Mouse (Mus musculus) induced T-regulatory cell, adult 2 months (primary cell): ENCODE results near the gene Col4a1.

Experiments
- DNase-seq: peaks from one replicate; pipeline ENCODE4 v3.0.0-alpha.2; 2012; ENCODE audit warnings: low read depth

Gene Col4a1

DNA sequence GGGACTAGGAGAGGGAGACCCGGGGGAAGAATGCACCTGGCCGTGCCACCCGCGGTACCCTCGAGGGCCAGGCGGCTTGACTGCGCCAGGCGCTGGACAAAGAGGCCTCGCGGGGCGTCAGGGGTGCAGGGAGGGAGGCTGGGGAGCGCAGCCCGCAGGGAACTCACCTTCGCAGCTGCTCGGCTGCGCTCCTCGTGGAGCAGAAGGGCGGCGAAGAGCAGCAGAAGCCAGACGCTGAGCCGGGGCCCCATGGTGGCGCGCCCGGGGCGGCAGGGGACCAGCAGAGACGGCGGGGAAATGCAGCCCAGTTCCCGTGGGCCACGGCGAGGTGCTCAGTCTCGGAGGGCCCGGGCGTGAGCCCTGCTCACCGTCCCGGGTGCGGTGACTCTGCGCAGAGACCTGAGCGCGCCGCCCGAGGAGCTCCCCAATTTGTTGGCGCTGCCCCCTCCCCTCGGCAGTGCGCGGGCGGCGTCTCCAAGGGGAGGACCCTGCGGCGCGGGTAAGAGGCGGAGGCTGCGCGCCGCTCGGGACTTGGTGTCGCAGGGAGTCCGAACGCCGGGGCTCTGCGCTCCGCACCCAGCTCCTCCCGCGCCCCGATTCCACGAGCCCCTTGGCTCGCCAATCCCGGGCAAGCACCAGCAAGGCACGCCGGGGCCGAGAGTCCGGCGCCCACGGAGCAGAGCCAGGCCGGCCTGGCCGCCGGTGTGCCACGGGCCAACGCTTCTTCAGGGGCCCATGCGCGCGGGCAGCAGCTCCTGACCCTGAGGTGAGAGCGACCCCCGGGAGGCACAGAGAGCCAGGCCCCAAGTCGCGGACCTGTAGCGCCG is at the start of gene Col4a1, which contains the start of gene Col4a2:
Col4a1 (minus strand) TSS at position 478 of the 827 bp plus-strand sequence.
Col4a2 (plus strand) TSS at position 457 of the 827 bp plus-strand sequence.
- DNase-seq = no peak

DNA sequence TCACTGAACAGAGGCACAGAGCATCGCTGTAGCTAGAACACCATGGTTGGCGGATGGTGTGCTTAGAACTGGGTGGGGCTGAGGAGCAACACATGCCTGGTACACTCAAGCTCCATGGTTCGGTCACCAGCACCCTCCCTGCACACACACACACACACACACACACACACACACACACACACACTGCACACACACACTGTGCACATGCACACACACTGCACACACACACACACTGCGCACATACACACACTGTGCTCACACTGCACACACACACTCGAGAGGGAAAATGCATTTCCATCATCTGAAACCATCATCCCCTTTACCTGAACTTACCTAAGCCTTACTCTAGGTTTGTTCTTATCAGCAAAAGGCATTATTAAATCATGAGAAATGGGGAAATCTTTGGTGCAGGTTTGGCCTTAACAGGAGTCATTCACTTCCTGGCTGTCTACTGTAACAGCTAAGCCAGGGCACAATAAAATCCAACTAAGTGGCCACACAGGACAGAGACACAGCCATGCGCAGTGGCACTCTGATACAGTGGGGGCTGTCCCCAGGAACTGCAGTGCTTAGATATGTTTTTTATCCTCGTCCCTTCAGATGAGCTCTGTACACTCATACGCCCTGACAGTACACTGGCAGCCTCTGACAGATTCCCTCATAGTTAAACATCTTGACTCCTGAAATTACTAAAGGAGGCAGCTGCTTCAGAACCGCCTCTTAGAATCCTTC is 49.1 kb upstream of the Col4a1 start:
- no peak for DNase-seq

DNA sequence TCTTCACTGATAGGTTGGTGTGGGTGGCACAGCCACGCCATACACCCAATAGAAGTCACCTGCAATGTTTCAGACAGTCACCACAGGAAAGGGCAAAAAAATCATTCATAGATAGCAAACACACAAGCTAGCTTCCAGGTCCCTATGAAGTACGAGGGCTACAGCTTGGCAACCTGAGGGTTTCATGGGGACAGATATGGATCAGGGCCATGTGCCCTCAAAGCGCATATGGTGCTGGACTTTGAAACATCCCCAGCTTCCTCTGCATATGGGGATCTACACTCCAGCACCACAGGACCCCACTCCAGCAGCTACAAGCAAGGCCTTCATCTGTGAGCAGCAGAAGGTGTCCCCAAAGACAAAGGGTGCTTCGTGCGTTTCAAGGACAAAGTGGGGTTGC is 47.2 kb upstream of the Col4a1 start:
- no peak for DNase-seq

DNA sequence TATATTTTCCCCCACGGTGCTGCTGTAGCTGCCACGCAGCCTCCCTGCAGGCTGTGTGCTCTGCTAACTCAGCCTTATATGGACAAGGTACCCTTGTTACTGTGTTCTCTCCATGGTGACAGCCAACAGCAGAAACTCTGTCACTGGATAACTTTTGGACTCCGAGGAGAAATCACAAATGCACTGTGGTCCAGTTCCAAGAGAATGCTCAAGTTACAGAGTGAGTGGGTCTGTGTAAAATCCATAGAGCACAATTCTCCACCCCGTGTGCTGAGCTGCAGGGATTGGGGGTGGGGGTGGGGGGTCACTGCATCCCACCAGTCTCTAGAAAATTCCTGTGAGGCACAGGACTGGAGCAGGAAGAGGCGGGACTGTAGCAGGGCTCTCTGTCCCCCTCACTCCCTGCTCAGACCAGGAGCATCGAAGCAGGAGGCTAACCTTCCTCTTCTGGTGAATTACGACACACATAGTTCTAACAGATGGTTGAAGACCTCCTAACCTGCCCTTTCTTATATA is 45.4 kb upstream of the Col4a1 start:
- no peak for DNase-seq

DNA sequence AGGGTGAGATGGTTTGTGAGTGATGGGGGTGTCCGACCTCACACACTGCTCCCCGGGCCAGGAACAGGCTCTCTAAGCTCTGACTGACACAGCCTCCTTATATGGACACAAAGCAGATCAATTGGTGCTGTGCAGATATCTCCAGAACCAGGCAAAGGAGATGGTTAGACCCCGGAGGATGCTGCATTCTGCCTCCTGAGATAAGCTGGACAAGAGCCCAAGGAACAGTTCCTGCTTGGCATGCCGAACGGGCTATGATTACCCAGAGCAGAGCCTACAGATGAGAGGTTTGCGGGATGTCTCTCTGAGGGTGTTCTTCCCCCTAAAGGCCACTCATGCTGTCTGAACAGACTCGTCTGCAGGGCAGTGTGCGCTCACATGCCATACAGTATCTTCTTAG is 44.1 kb upstream of the Col4a1 start:
- no peak for DNase-seq

DNA sequence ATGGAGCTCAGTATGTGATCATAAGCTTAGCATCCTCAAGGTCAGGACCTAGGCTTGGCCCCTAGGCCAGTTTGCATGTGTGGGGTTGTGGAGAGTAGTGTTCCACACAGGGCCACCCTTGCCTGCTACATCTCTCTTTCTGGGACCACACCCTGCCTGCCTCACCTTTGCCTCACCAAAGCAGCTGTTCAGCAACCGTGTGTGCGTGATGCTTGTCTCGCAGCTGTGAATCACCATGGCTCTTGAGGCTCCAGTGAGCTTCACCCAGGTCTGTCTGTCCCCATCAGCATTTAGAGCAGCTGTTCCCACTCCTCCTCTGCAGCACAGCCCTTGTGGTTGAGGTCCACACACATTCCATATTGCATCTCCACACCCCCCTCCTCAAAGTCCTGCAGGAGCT is 43.3 kb upstream of the Col4a1 start:
- DNase-seq = no peak

DNA sequence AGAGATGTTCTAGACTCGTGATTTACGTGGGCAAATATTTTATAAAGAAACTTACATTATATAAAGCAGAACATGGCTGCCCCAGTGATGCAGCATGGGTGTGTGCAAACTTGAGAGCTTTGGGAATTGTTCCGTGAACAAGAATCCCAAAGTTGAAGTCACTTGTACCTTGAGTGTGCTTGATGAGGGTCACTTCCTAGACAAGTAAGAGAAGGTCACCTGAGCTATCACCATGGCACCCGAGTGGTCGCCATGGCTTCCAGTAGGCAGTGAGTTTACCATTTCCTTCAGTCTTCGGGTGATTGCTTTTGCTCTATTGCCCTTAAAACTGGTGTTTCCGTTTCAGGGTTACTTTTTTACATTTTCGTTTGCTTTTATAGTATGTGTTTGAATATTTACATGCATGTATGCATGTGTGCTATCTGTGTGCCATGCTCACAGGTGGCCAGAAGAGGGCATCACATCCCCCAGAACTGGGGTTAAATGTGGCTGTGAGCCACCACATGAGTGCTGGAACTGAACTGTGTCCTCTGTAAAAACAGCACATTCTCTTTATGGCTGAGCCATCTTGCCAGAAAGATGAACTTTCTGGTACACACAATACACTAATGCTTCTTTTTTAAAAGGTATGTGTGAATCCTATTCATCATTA is 42.3 kb upstream of the Col4a1 start:
- DNase-seq = no peak

DNA sequence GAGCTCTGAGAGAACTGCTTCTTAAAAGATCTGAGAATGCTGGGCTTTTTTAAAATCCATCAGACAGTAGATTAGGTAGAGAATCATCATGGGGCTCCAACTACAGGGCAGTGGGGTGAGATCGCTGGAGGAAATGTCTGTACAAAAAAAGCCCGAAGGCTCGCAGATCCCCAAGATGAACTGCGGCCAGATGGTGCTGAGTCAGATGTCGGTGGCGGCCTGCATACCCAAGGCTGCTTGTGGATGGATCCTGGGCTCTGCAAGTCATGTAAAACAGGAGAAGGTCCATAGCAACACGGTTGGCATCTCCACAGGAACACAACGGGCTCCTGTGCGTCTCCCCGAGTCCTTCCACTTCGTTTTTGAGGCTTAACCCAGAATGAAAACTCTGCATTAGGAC is 39.9 kb upstream of the Col4a1 start:
- no peak for DNase-seq

DNA sequence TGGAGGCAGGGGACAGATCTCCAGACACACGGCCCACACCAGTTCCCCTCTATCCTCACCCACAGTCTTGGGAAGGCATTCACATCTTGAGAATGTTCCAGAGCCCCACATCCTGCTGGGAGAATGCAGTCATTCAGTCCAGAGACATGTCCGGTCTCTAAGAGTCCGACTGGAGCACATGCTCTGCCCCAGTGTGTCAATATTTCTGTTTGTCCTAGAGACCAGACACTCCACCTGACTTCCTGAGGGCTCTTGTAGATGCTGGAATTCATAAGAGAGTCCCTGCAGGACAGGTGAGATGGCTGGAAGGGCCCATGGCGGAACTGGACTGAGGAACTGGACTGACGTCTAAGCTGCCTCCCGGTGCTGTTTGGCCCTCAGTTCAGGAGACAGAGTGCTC is 38.7 kb upstream of the Col4a1 start:
- DNase-seq = no peak

DNA sequence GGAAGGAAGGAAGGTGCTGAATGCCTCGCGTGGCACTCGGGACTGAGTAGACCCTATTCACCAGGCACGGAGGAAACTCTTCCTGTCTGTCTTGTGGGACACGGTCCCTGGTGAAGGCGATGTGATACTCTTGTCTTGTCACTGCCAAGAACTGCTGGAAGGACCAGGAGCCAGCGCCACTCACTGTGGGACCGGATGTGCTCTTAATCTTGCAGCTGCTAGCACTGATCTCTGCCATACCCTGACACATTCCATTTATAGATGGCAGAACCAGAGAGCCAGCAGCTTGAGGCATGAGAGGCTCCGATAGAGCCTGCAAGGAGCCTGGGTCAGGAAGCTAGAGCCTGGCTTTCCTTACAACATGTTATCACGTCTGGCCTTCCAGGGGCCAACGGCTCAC is 36.0 kb upstream of the Col4a1 start:
- no peak for DNase-seq

DNA sequence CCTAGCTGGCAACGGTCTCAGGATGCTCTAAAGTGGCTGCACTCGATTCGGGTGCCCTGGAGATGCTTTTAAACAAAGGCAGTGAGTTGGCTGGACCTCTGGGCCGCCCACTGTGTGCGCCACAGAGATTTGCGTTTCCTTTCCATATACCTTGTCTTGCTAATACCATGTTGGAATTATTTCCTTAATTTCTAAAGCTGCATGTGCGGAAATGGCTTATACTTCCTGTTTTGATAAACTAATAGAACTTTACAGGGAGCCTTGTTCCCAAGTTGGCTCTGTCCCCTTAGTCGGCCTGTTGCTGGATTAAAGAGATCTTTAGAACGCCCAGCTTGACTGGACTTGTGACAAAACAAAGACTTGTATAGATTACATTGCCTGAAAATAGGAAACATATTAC is 35.1 kb upstream of the Col4a1 start:
- DNase-seq = no peak

DNA sequence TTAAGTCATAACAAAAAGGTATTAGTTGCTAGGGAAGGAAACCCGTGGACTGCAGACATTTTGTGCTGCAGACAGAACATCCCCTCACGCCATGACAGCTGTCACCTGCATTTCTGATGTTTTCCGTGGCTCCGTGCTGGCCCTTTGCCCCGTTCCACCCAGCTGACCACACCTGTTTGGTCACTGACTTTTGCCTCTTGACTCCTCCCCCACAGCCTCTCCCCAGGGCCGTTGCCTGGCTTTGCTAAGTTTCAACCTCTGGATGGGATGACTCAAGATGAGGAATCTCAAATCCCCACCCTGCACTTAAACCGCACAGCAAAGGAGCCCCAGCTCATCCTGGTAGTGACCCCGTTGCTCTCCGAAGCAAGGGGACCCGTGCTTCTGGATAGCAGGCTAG is 33.6 kb upstream of the Col4a1 start:
- no peak for DNase-seq

DNA sequence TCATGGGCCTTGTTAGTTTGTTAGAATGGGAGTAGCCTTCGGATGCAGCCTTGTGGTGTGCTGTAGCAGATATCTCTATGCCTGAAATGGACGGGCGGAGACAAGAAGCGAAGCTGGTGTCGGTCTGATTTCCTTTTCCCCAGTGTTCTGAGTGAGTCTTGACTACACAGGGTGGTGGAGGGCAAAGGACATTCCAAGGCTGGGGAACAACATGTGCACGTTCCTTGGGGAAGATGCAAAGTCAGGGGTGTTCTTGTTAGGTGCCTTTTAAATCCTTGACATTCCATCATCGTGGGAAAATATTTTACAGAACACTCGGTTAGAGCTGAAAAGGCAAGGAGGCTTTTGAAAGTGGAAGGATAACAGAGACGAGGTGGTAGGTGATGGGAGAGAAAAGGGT is 31.8 kb upstream of the Col4a1 start:
- no peak for DNase-seq

DNA sequence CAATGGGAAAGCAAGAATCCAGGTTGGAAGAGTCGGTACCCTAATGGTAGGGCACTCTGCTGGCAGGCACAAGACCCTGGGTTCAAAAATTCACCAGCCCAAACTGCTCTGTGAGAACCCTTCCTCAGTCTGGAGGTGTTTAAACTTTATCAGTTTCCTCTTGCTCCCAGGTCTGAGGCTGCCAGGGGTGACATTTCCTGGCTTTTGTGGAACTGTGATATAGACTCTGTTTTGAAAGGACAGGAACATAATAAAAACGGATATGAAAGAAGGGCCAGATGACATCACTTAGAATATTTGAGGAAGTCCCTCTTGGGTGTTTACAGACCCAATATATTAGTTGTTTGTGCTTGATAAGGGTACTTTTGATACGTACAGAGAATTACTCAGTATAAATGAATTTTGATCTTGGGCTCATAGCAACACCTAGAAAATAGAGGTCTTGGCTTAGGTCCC is 28.5 kb upstream of the Col4a1 start:
- DNase-seq = no peak

DNA sequence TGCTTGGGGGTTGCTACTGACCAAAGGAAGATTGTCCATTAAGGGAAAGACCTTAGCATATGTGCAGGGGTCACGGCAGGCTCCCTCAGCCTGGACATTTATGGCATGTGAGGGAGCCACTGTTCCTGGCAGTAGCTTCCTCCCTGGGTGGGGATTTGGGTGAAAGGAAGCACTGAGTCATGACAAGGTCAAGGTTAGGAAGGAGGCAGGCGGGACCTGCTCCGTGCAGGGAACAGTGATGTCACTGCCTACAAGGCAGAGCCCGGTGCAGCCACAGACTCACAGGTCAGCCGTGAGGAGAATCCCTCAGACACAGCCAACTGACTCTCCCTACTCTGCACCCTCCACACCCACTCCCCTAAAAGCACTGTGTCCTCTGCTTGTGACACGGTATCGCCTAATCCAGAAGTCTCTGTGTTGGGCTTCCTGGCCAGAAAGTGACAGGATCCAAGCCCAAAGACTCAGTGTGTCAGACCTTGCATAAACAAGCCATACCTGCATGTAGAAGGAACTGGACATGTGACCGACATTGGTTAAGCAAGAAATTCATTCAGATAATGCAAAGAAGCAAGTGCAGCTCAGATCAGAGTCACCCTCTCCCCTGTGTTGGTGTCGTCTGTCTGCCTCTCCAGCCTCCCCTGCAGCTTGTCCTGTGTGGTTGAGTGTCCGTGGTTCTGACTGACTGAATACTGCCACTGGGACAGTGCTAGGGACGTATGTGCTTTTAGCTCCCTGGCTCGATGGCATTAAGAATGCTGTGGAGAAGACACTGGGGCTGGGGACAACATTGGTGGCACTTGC is 27.9 kb upstream of the Col4a1 start:
- no peak for DNase-seq

DNA sequence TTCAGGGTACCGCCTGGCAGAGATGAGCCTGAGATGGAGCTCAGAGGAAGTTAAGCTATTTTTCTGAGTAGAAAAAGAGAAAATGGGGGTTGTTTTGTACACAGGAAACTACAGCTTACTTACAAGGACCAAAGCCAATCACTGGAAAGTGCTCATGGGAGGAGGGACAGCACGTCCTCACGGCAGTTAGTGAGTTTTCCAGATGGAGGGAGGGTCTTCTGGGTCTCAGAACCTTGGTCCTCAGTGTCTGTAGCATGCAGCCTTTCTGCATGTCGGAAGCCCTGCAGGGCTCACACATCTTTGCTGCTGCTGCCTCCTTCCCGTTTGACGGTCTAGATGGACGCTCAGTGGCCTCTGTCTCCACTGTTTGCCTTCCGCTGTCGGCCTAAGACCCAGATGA is 25.9 kb upstream of the Col4a1 start:
- DNase-seq = no peak

DNA sequence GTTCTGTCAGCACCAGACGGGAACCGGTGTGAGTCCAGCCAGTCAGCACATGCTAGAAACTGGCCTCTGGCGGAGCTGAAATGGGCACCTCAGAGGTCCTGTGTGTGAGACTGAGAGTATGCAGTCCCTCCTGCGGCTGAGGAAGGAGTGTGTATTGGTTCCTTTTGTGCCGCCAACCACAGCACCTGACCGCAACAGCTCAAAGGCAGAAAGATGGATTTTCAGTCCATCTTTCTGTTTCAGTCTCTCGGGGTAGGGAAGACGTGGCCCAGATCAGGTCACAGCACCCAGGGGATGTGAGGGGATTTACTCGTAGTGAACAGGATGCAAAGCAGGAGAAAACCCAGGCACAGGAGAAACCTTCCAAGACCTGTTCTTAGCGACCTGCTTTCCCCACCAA is 25.0 kb upstream of the Col4a1 start:
- no peak for DNase-seq

DNA sequence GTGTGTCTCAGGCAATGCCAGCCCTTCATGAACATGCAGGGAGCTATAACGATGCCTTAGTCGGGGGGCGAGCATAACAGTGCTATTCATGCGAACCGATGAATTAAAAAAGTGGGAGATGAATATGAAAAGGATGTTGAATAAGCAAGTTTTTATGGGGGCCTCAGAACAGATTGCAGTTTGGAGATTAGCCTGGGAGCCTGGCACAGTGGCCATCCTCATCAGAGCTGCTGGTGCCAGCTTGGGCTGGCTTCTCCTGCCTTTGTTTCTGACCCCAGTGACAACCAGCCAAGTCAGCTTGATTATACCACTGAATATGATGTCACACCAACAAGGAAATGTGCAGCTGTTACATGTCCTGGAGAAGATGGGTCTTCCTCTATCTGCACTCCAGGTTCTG is 23.7 kb upstream of the Col4a1 start:
- no peak for DNase-seq

DNA sequence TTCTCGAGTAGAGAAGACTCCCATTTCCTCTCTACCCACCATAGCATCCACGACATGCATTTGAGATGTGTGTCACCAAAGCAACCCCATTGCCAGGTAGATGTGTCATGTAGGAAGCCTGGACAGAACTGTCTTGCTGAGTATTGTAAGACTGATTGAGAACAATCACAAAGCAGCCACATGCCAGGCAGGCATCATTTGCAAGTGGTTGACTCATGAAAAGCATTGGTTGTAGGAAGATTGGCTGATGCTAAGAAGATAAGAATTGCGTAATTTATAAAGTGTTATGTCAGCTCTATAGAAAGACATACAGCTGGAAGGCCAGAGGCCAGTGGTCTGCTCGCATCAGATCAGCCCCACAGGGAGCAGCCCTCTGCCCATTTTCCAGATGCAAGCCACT is 22.6 kb upstream of the Col4a1 start:
- DNase-seq = no peak

DNA sequence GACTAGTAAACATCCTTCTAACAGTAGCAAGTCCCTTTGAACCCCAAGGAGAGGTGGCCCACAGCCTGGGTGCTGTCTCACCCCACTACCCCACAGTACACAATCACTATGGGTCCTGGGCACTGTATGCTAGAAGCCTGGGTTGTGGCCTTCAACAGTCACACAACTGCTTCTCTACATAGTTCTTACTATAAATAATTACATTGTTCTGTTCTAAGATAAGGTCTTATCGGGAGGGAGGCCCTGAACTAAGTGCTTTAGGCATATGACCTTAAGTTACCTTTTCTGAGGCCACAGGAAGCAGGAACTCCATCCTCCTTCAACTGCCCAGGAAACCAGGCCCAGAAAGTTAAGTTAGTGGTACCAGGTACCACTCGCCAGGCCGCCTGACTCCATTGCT is 21.9 kb upstream of the Col4a1 start:
- no peak for DNase-seq

DNA sequence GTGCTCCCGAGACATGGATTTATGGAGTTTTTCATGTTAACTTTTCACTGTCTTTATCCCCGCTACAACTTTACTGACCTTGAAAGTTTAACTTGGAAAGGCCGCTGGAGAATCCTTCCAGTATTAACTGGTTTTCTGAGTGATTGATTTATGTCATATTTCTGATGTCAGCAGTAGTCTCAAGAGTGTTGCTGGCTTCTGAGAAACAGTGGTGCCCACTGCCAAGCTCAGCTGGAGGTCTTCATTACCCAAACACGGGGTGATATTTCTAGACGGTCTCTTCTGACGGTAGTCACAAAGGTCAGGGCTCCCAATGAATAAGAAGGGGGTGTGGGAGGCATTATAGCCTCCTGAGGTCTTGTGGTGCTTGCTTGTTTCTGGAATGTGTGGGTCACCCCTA is 21.1 kb upstream of the Col4a1 start:
- DNase-seq = no peak

DNA sequence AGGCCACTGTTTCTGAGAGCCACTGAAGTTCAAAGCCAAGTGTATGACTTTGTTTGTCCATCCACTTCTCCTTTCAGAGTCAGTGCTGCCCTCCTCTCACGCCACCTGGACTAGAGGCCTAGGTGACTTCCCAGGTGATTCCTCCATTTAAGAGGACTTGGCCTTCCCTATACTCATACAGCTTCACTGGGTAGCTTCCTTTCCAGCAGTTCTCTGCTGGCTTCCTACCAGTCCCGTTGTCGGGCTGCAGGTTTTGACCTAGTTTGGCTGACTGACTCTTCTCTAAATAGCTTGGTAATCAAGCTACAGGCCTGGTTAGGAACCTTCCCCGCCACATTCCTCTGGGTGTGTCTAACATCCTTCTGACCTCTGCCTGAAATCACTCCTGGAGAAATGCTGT is 18.9 kb upstream of the Col4a1 start:
- no peak for DNase-seq
